Mouse (Mus musculus): ENCODE data around the gene St8sia2. TPM values are rescaled to one million over a fixed set of nuclear protein-coding genes. Genes with fewer than 3 reads are reported as not detected.

The St8sia2 gene
- polyA plus RNA-seq, 1 experiment from 2014 or later, result 1.2 TPM

DNA sequence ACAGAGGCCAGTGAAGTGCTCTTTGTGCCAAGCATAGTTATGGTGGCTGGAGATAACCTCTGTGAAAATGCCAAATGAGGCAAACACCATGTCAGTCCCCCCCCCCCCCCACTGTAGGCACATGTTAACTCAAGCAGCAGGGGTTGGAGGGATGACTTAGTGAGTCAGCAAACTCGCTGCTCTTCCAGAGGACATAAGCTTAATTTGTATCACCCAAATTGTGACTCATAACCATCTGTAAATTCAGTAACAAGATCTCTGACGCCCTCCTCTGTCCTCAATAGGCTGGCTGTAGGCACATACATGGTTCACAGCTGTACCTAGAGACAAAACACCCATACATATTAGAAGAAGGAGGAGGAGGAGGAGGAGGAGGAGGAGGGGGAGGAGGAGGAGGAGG is 77.8 kb downstream of the St8sia2 start:
- no peak overlapping the region for H3K27ac ChIP-seq (ENCODE audit: low read depth, low read length)
- no peaks in the 10 kb centered on the region for H3K4me1 ChIP-seq (replicated peaks; ENCODE audit: control insufficient read depth, insufficient read depth, low read length)
- 62% methylated on average over 2 of the region's 2 CpGs for WGBS
- H3K4me3 ChIP-seq (ENCODE audit: low read depth, low read length), result no peak overlapping the region
- no peak for TF ChIP-seq CTCF (IDR thresholded peaks at IDR 0.05; ENCODE audit: low read depth)
- no peaks in the 10 kb centered on the region for H3K9me3 ChIP-seq (ENCODE audit: control insufficient read depth)
- no peaks in the 10 kb centered on the region for H3K27me3 ChIP-seq (replicated peaks; ENCODE audit: control insufficient read depth, insufficient read depth, low read length)
- H3K4me2 ChIP-seq (replicated peaks; ENCODE audit: low read depth), result no peak overlapping the region
- H3K36me3 ChIP-seq (ENCODE audit: control insufficient read depth, insufficient read depth), result no peaks in the 10 kb centered on the region
- ATAC-seq, result no peak
- H3K9ac ChIP-seq (ENCODE audit: low read depth, low read length), result no peak overlapping the region

- no peaks in the 10 kb centered on the region for H3K4me1 ChIP-seq (replicated peaks; ENCODE audit: control insufficient read depth, insufficient read depth, low read length)
- no peak overlapping the region for H3K9ac ChIP-seq (ENCODE audit: low read depth, low read length)
- no peak overlapping the region for H3K27ac ChIP-seq (ENCODE audit: low read depth, low read length)
- no peaks in the 10 kb centered on the region for H3K36me3 ChIP-seq (ENCODE audit: control insufficient read depth, insufficient read depth)
- TF ChIP-seq CTCF (IDR thresholded peaks at IDR 0.05; ENCODE audit: low read depth), result no peak
- H3K9me3 ChIP-seq (ENCODE audit: control insufficient read depth), result no peaks in the 10 kb centered on the region
- 55% methylated on average over 3 of the region's 3 CpGs for WGBS
- H3K4me3 ChIP-seq (ENCODE audit: low read depth, low read length), result no peak overlapping the region
- ATAC-seq, result no peak
- H3K4me2 ChIP-seq (replicated peaks; ENCODE audit: low read depth), result no peak overlapping the region
- H3K27me3 ChIP-seq (replicated peaks; ENCODE audit: control insufficient read depth, insufficient read depth, low read length), result no peaks in the 10 kb centered on the region
These were observed 80.5 kb downstream of the St8sia2 start for GRCm38 (mm10) chr7:73933036-73933435.

DNA sequence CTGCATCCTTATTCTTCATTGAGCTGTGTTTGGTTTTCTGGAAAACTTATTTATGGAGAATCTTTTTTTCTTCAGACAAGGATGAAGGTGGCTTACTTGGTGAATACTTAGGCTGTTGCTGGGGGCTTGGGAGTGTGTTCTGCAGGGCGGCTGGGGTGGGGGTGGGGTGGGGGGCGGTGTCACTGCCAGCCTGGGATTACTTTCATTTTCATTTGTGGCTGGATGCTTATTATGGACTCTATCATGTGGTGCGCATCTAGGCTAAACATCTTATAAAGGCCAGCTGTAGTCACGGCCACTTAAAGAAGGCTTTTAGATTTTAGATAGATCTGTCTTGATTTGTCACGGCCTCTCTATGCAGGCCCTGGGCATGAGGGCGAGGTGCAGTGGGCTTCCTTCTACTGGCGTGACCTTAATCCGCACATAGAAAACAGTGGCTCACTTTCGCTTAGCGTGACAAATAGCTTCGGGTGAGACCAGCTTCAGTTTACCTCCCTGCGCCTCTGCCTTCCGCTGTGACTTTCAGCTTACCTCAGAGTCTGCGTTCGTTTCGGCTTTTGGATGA is 92.5 kb downstream of the St8sia2 start:
- H3K27ac ChIP-seq (ENCODE audit: low read depth, low read length), result no peak overlapping the region
- TF ChIP-seq CTCF (IDR thresholded peaks at IDR 0.05; ENCODE audit: low read depth), result no peak
- H3K36me3 ChIP-seq (ENCODE audit: control insufficient read depth, insufficient read depth), result no peaks in the 10 kb centered on the region
- no peak overlapping the region for H3K9ac ChIP-seq (ENCODE audit: low read depth, low read length)
- 76% methylated on average over 16 of the region's 16 CpGs for WGBS
- no peak overlapping the region for H3K4me3 ChIP-seq (ENCODE audit: low read depth, low read length)
- no peak for ATAC-seq
- no peak overlapping the region for H3K4me2 ChIP-seq (replicated peaks; ENCODE audit: low read depth)
- no peaks in the 10 kb centered on the region for H3K4me1 ChIP-seq (replicated peaks; ENCODE audit: control insufficient read depth, insufficient read depth, low read length)
- H3K27me3 ChIP-seq (replicated peaks; ENCODE audit: control insufficient read depth, insufficient read depth, low read length), result no peaks in the 10 kb centered on the region
- H3K9me3 ChIP-seq (ENCODE audit: control insufficient read depth), result no peaks in the 10 kb centered on the region

DNA sequence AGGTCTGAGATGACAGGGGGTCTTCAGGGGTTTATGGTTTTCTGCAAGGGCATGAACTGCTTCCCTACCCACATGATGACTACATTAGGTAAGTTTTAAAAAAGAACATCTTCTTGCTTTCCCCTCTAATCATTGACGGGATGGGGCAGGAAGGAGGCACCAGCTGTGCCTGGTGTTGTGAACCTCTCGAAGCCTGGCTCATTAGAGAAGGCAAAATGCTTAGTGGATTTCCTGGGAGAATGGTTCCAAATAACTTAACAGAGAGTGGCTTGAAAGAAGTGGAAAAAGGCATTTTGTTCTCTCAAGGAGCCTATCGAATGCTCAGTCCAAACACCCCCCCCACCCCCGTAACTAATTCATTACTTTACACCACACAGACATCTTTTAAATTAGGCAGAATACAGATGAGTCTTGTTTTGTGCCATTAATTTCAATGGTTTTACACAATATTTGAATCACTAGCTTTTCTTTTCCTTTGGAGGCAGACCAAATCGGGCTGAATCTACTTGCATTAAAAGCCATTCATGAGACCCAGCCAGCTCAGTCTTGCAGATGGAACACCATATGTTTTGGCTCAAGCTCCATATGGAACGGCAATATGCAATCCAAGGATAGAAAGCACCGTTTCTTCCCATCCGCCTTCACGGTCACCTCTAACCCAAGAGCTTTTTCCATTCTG is 95.7 kb downstream of the St8sia2 start:
- no peak overlapping the region for H3K4me2 ChIP-seq (replicated peaks; ENCODE audit: low read depth)
- H3K4me3 ChIP-seq (ENCODE audit: low read depth, low read length), result no peak overlapping the region
- H3K4me1 ChIP-seq (replicated peaks; ENCODE audit: control insufficient read depth, insufficient read depth, low read length), result no peaks in the 10 kb centered on the region
- no peak for ATAC-seq
- no peak for TF ChIP-seq CTCF (IDR thresholded peaks at IDR 0.05; ENCODE audit: low read depth)
- no peaks in the 10 kb centered on the region for H3K36me3 ChIP-seq (ENCODE audit: control insufficient read depth, insufficient read depth)
- H3K27me3 ChIP-seq (replicated peaks; ENCODE audit: control insufficient read depth, insufficient read depth, low read length), result no peaks in the 10 kb centered on the region
- H3K9ac ChIP-seq (ENCODE audit: low read depth, low read length), result no peak overlapping the region
- 69% methylated on average over 9 of the region's 9 CpGs for WGBS
- H3K27ac ChIP-seq (ENCODE audit: low read depth, low read length), result no peak overlapping the region
- H3K9me3 ChIP-seq (ENCODE audit: control insufficient read depth), result no peaks in the 10 kb centered on the region

DNA sequence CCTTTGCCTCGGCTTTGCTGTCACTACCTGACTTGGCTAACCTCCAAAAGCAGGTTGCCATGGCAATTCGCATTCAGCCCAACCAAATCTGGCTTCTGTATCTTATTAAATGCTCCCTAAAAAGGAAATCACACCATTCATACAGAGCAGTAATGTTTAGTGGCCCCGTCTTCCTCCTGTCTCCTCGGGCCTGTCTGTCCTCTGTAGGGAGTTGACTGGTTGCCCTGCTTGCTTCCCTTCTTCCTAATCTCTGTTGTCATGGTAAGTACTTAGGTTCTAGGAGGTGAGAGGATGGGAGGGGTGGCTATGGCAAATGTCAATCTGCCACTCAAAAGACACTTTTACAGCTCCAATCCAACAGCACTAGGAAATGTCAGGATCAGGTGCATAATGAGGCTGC is 101.6 kb downstream of the St8sia2 start:
- H3K9ac ChIP-seq (ENCODE audit: low read depth, low read length), result no peak overlapping the region
- H3K36me3 ChIP-seq (ENCODE audit: control insufficient read depth, insufficient read depth), result no peaks in the 10 kb centered on the region
- no peaks in the 10 kb centered on the region for H3K9me3 ChIP-seq (ENCODE audit: control insufficient read depth)
- no peak overlapping the region for H3K4me2 ChIP-seq (replicated peaks; ENCODE audit: low read depth)
- H3K4me1 ChIP-seq (replicated peaks; ENCODE audit: control insufficient read depth, insufficient read depth, low read length), result no peaks in the 10 kb centered on the region
- 28% methylated on average over 4 of the region's 4 CpGs for WGBS
- no peaks in the 10 kb centered on the region for H3K27me3 ChIP-seq (replicated peaks; ENCODE audit: control insufficient read depth, insufficient read depth, low read length)
- no peak overlapping the region for H3K27ac ChIP-seq (ENCODE audit: low read depth, low read length)
- TF ChIP-seq CTCF (IDR thresholded peaks at IDR 0.05; ENCODE audit: low read depth), result no peak
- ATAC-seq, result no peak
- H3K4me3 ChIP-seq (ENCODE audit: low read depth, low read length), result no peak overlapping the region

DNA sequence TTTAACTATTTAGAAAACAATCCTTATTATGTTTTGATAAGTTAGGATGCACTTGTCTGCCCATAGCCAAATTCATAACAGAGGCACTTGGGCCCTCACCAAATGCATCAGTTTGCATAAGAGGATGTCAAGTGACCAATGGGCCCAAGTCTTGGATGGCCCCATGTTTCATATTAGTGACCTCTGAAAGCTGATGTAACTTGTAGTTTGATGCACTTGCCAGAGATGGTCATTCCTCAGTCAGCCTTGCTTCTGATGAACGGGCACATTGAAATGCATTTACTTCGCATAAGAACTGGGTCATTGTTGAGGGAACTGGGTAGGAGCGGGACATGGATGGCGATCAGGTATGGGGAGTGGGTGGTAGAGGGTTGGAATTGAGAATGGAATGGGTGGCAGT is 102.6 kb downstream of the St8sia2 start:
- no peaks in the 10 kb centered on the region for H3K9me3 ChIP-seq (ENCODE audit: control insufficient read depth)
- no peak for TF ChIP-seq CTCF (IDR thresholded peaks at IDR 0.05; ENCODE audit: low read depth)
- no peaks in the 10 kb centered on the region for H3K27me3 ChIP-seq (replicated peaks; ENCODE audit: control insufficient read depth, insufficient read depth, low read length)
- H3K4me2 ChIP-seq (replicated peaks; ENCODE audit: low read depth), result no peak overlapping the region
- no peaks in the 10 kb centered on the region for H3K4me1 ChIP-seq (replicated peaks; ENCODE audit: control insufficient read depth, insufficient read depth, low read length)
- no peak overlapping the region for H3K27ac ChIP-seq (ENCODE audit: low read depth, low read length)
- H3K36me3 ChIP-seq (ENCODE audit: control insufficient read depth, insufficient read depth), result no peaks in the 10 kb centered on the region
- H3K4me3 ChIP-seq (ENCODE audit: low read depth, low read length), result no peak overlapping the region
- ATAC-seq, result no peak
- no peak overlapping the region for H3K9ac ChIP-seq (ENCODE audit: low read depth, low read length)
- 93% methylated on average over 4 of the region's 4 CpGs for WGBS
